Mouse (Mus musculus) cerebellum, adult (tissue): Measurements from ENCODE around the gene 4930539E08Rik.

ENCODE experiments used
- ATAC-seq: cut with Nextera tagmentation; 2 replicates; pipeline ENCODE4 v1.9.2; 2017; ENCODE audit warnings: mild to moderate bottlenecking, moderate library complexity, mixed read lengths; ENCODE audit not compliant: insufficient number of reproducible peaks, low FRiP score, low TSS enrichment

The 4930539E08Rik gene

DNA sequence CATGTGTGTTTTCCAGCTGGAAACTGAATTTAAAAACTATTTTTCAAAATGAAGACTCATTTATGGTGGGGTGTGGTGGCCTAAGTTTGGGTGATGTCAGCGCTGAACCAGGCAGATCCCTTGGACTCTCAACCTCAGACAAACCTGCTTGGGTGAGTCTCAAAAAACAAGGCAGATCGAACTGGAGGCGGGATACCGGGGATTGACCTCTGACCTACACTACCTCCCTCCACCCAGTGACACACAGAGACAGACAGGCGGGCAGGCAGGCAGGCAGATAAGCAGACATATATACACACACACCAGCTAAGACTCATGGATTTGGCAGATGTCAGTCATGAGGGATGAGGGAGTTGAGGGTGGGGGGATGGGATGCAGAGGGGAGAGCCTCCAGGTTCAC lies 16.9 kb downstream of the 4930539E08Rik start:
- no peak for ATAC-seq

DNA sequence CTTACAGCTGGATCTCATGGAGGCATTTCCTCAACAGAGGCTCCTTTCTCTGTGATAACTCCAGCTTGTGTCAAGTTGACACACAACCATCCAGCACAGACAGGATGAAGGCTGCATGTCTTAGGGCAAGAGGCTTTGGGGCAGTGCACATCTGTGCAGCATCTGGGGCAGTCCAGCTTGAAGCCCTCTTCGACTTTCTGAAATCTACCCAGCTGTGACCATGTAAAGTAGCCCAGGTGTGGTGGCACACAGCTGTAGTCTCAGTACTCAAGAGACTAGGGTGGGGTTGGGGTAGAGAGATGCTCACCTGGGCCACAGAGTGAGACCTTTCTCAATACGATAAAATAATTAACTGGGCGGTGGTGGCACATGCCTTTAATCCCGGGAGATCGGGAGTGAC lies 17.3 kb downstream of the 4930539E08Rik start:
- ATAC-seq, result no peak

DNA sequence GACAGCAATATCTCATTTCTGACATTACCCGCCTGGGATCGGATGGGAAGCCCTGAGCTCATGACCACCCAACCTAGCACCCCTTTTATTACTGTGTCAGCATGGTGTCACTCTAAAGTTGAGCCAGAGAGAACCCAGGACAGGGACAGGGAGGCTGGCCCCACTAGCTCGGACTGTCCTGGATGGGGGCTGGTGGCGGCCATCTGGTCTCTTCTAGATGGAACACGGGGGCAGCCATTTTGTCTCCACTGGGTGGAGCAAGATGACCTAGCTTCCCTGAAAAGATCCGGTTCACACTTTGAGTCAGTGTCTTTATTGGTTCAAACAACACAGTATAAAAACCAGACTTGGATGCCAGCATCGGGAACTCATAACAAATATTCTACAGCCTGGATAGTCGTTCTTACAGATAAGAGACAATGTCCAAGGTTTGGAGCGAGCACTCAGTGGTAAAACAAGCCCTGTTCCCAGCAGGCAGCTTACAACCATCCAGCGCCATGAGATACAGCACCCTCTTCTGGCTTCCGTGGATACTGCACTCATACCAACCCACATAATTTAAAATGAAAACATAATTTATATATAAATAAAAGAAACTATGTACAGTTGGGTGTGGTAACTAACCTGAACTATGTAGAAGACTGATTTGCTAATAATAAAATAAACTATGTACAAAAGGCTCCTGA lies 18.9 kb downstream of the 4930539E08Rik start:
- ATAC-seq, result no peak

DNA sequence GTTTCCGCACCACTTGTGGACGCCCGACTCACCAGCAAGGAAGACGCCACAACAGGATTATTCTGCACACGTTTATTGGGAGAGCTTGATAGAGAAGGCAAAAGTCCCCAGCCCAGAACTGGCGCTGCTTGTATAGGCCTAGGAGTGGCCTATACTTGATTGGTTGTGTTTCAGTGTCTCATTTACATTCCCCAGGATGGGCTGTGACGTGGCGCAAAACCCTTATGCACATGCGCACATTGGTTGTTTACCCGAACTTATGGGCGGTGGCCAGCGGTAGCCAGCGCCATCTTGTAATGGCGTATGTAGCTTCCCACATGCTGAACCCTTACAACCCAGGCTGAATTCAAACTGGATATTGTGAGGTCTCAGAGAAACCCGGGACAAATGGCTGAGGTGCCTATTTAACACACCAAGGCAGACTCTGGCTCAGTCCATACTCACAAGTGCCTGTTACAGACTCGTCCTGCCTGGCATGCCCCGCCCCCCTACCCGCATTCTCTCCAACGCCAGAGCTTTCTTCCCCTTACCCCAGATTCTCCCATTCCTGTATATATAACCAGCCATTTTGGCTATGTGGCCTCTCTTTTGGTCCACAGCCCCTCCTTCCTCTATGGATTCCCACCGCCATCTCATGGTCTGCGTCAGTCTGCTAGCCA lies 19.8 kb downstream of the 4930539E08Rik start:
- no peak for ATAC-seq

DNA sequence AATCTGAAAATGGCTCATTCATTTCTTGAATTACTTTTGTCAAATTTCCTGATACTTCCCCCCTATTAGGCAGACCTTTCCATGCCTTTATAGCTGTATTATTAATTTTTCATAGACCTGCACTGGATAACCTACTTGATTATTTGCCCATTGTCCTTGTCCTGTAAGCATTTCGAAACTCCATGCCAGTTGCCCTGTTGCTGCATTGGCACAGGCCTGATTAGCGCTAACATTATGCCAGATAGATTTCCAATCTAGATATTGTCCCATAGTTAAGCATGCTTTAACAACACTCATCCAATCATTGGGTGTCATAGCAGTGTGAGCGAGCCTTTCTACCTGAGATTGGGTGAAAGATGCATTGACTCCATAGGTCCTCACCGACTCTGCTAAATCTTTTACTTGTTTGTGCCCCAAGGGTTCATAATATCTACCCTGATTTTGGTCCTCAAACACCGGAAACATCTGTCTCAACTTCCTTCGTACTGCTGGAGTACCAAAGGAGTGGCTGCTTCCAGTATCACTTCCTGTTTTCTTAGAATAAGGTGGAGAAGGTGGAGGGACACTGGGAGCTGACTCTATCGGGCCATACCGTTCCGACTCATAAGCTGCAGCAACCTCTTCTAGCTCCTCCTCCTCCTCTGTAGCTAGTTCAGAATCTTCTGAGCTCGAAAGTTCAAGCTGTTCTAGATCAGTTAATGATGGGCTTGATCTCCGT lies 20.9 kb downstream of the 4930539E08Rik start:
- ATAC-seq, result no peak

DNA sequence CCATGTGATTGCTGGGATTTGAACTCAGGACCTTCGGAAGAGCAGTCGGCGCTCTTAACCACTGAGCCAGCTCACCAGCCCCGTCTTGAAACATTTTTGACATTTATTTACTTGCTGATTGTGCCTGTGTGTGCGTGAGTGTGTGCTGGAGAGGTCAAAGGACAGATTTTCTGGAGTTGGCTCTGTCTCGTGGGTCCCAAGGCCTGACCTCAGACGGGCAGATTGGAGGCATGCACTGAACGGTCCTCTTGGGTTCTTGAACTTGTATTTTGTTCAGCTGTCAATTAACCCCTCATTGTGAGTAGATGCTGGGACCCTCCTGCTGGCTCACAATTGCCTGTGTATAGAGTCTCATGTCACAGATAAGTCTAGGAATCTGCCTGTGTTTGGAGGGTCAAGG lies 28.9 kb downstream of the 4930539E08Rik start:
- ATAC-seq, result no peak

DNA sequence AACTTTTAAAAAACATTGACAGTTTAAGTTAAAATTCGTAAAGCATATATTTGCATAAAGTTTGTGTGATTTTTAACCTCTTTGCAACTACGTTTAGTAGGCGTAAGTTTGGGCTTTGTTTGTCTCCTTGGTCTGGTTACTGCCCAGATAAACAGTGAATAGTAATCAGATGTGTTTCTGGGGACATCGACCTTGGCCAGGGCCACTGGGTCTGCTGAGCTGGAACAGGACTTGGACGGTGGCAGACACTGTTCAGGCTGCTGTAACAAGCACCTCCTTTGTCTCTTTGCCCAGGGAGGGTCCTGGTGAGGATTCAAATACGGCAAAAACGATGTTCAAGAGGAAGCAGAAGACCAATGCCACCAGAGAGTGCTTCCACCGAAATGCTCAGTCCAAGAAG lies 29.9 kb downstream of the 4930539E08Rik start:
- ATAC-seq, result no peak

DNA sequence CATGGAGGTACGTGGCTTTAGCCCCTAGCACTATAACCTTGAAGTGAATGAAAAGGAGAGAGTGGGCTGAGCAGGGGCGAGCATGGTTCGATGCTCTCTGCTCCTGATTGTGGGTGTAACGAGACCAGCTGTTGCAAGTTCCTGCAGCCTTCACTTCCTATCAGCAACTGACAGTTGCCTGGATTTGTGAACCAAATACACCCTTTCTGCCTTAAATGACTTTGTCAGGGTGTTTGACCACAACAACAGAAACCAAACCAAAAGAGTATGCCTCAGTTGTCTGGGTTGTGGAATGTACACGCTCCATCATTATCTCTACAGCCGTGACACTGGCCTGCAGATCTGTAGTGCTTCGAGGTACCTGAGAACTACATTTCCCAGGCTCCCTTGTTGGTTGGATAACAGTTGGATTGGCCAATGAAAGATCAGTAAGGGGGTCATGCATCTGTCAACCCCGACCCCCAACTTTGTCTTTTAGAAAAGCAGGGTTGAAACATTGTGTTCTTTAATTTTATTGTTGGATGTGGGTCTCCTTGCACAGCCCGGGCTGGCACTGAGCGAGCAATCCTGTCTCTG lies 31.1 kb downstream of the 4930539E08Rik start:
- ATAC-seq, result no peak

DNA sequence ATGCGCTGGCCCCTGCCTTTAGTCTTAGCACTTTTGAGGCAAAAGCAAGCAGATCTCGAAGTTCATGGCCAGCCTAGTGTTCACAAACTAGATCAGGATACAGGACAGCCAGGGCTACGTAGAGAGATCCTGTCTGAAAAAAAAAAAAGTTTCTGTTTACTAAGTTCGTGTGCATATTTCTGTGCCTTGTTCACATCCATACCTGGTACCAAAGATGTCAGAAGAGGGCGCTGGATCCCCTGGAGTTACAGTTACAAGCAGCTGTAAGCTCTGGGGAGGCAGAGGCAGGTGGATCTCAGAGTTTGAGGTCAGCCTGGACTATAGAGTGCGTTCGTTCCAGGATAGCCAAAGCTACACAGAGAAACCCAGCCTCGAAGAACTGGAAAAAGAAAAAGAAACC lies 32.3 kb downstream of the 4930539E08Rik start:
- ATAC-seq, result no peak

DNA sequence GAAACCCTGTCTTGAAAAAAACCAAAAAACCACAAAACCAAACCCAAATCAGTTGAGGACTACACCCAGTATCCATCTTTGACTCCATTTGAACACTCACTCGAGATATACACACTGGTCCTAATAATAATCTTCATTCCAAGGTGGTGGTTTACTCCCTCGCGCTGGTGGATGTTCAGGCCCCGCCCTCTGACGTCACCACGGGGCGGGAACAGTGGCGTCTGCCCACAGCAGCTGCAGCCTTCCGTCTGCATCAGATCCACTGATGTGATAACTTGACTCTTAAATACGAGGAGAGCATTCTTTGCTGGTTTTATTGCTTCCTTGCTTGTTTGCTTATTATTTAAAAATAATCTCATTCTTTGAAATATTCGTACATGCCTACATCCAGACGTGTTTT lies 32.8 kb downstream of the 4930539E08Rik start:
- no peak for ATAC-seq

DNA sequence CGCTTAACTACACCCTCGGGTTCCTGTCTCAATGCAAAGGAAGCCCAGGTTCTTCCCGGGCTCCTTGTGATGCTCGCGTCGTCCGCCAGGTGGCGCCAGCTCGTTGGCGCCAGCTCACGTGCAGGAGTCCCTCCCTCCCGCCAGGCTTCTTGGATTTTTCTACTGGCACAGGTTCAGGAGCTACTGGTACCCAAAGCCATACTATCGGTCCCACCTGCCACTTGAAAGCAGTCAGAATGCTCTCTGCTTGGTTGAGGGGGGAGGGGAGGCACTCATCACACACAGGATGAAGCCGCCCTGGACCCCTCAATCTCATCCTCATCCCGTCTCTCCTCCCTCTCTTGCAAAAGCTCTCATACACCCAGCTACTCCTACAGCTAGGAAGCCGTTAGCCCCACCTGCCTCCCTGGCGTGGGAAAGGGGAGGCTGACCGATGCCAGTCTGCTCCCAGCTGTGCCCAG lies 35.2 kb downstream of the 4930539E08Rik start:
- no peak for ATAC-seq

DNA sequence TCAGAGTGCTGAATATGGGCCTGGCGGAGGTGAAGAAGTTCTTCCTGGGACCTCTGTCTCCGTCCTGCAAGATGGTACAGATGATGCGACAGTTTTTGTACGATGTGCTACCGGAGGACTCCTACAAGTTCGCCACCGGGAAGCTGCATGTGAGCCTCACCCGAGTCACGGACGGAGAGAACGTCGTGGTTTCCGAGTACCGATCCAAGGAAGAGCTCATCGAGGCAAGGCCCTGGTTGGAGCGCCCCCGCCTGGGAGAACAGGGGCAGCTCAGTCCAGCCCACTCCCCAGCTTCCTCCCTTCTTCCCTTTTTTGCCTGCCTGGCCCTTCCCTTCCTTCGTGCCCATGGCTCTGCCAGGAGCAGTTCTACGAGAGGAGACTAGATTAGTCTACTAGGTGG lies 38.3 kb downstream of the 4930539E08Rik start:
- no peak for ATAC-seq

DNA sequence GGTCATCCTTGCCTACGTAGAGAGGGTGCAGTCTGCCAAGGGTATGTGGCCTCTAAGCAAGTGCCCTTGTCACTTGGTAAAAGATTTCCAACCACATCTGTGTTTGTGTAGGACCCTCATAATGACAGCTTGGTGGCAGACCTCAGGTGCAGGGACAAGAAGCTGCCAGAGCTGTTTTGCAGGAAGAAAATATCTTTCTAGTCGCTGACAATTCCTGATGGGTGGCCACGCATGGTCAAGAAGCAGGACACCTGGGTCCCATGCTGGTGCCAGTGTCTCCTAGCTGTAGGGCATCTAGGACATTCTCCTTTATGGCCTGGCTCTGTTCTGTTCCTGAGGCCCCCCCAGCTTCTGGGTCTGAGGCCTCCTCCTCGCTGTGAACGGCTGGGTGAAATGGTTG lies 38.8 kb downstream of the 4930539E08Rik start:
- no peak for ATAC-seq

DNA sequence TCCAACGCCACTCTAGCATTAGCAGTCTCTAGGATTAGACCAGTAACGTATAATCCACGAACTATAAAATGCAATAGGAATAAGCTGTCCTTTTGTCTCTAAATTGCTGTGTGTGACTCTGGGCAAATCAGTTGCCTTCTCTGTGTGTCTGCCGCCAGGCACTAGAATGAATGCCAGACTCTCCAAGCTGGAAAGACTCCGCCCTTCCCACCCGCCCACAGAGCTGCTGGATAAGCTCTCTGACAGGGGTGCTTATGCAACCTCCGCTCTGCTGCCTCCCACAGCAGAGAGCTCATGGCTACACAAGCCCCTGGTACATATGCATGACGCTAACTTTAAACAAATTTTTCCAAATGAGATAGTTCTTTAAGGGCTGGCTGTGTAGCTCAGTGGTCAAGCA lies 39.8 kb downstream of the 4930539E08Rik start:
- no peak for ATAC-seq

DNA sequence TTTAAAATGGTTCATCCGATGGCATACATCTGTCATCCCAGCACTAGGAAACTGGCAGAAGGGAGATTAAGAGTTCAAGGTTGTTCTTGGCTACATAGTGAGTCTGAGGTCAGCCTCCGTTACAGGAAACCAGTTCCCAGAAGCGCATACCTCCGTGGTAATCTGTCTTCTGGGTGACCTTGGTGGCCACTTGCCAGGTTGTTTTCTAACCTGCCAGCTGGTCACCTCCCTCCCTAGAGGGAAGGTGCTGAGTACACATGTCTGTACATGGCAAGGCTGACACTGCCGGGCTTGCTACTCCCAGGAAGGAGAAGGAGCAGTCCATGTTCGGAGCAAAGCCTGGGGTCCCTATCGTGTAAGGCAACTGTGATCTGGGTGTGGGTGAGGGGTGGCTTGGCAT lies 40.3 kb downstream of the 4930539E08Rik start:
- ATAC-seq, result no peak

DNA sequence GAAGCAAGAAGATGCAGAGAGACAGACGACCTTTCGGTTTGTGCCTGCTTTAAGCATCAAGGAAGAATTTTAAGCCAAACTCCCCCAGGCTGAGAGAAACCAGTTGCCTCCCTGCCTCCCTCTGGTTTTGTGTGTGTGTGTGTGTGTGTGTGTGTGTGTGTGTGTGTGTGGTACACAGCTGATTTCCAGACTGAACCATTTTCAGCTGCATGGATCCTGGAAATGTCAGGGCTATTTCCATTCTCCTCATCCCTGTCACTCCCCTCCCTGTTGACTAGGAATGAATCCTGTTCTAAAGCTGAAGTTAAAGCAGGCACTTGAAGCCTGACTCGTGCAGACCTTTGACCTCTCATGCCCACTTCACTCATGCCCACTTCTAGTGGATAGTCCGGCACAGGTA lies 40.9 kb downstream of the 4930539E08Rik start:
- ATAC-seq, result no peak

DNA sequence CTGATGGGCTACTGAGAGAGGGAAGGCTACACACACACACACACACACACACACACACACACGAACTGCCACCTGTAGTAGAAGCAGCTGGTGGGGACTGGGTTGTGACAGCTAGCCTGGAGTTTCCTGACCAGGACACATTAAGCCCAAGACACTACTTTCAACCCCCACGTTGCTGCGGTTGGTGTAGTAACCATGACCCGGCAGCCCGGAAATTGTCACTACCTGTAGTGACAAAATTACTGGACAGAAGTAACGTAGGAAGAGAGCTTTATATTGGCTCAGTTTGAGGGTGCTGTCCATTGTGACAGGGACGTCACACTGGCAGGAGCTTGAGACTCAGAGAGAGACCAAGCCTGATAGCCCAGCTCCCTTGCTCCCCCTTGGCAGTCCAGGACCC lies 42.8 kb downstream of the 4930539E08Rik start:
- ATAC-seq, result no peak

DNA sequence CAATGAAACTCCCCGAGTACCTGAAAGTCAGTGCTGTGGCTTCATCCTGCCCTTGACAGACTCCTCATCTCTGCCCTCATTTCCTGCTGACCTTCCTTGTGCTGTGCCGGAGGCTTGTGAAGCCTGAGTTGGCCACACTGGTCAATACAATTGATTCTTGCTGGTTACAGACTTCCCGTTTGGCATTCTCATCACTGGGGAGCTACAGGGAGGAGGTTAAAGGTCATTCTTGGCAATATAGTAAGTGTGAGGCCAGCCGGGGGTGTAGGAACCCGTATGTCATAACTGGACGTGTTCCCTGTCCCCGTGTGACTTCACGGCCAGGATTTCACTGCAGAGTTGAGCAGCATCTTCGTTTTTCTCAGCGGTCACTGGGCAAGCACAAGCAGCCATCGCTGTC lies 43.3 kb downstream of the 4930539E08Rik start:
- no peak for ATAC-seq

DNA sequence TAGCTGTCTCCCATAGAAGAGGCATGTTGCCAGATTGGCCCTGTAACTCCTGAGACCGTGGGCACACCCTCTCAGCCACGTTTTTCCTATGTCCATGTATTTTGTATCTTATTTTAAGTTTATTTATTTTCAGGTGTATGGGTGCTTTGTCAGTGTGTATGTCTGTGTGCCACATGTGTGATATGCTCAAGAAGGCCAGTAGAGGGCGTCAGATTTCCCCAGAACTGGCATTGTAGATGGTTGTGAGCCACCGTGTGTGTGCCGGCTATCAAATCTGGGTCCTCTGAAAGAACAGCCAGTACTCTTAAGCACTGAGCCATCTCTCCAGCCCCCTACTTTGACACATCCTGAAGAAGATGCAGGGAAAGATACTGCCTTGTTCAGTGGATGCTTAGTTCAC lies 44.7 kb downstream of the 4930539E08Rik start:
- no peak for ATAC-seq

DNA sequence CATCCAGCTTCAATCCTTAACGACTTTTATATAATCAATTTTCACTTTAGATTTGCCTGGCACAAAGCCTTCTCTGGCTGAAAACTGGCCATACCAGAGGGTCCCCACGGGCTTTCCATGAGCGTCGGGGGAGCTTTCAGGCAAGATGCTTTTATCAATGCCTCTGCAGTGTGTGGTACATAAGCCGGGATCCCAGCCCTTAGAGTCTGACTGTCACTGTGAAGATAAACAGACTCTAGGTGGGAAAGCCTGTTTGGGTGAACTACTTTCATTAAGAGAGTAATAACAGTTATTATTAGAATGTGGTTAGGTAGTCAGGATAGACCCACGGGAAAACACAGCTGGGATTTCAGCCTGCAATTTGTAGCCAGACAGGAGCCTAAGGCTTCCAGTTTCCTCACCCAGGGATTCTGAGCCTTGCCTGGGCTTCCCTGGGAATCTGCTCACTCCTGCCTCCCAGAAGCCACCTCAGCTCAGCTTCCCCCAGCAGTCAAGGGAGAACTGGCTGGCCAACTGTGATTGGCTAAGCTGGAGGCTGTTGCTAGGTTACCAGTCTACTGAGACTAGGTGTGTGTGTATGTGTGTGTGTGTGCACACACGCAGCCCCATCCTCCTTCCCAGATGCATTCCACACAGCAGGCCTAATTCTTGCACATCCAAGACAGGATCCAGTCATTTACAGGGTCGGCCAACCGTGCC lies 45.6 kb downstream of the 4930539E08Rik start:
- no peak for ATAC-seq

DNA sequence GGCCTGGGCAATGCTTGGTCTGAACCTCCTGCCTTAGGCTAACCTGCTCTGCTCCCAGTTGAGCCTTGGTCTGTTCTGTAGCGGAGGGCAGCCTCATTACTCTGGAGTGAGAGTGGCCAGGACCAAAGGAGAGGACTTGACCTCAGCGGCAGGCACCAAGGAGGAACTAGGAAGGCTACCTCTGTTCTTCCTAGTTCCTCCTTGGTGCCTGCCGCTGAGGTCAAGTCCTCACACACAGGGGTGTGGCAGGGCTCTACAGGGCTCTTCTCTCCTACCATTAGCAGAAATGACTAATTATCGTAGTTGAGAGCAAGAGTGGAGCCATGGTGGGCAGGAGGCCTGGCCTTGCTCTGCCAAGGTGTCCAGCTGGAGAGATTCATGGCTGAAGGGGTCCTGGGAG lies 47.7 kb downstream of the 4930539E08Rik start:
- no peak for ATAC-seq
